Mouse (Mus musculus) limb, embryonic 11.5 days (tissue): Measurements from ENCODE around the gene Tnfrsf13c. TPM values are rescaled to one million over a fixed set of nuclear protein-coding genes. Genes with fewer than 3 reads are reported as not detected.

Experiments used
- ATAC-seq: fragments of 200-750 bp; cut with Nextera tagmentation; 2 replicates; pipeline ENCODE4 v1.8.0; 2017; ENCODE audit warnings: low read depth; ENCODE audit not compliant: insufficient number of reproducible peaks, low FRiP score, low TSS enrichment
- DNase-seq: peaks from one replicate; pipeline ENCODE4 v3.0.0-alpha.2; 2015; ENCODE audit warnings: low spot score
- H3K27ac ChIP-seq: fragments of 300-500 bp; sonication (generic); replicated peaks from 2 replicates; pipeline ENCODE4 v1.5.1; 2014; ENCODE audit warnings: low read depth, mild to moderate bottlenecking, low read length
- H3K27me3 ChIP-seq: fragments of 300-500 bp; sonication (generic); 2 replicates; pipeline ENCODE4 v1.6.1; 2014; ENCODE audit warnings: mild to moderate bottlenecking, low read length, mixed read lengths; ENCODE audit not compliant: control insufficient read depth, insufficient read depth
- H3K36me3 ChIP-seq: fragments of 300-500 bp; sonication (generic); 2 replicates; pipeline ENCODE4 v1.6.1; 2014; ENCODE audit warnings: mild to moderate bottlenecking, low read length, moderate library complexity, mixed read lengths; ENCODE audit not compliant: control insufficient read depth, insufficient read depth
- H3K4me1 ChIP-seq: fragments of 300-500 bp; sonication (generic); 2 replicates; pipeline ENCODE4 v1.6.1; 2014; ENCODE audit warnings: low read length, mixed read lengths; ENCODE audit not compliant: control insufficient read depth, insufficient read depth
- H3K4me2 ChIP-seq: fragments of 300-500 bp; sonication (generic); 2 replicates; pipeline ENCODE4 v1.6.1; 2014; ENCODE audit warnings: low read depth, mild to moderate bottlenecking, moderate library complexity; ENCODE audit not compliant: severe bottlenecking
- H3K4me3 ChIP-seq: fragments of 300-500 bp; sonication (generic); 2 replicates; pipeline ENCODE4 v1.5.1; 2014; ENCODE audit warnings: low read depth, low read length
- H3K9ac ChIP-seq: fragments of 300-500 bp; sonication (generic); 2 replicates; pipeline ENCODE4 v1.6.1; 2014; ENCODE audit warnings: mild to moderate bottlenecking, low read length
- H3K9me3 ChIP-seq: fragments of 300-500 bp; sonication (generic); 2 replicates; pipeline ENCODE4 v1.6.1; 2016; ENCODE audit warnings: low read length; ENCODE audit not compliant: control insufficient read depth
- WGBS: fragments of 180-500 bp; shearing (Covaris S2); extraction: QIAGEN DNeasy Blood & Tissue Kit; methylation state at CpG from one replicate; pipeline ENCODE4 v1.1.7; 2014; 5-methylcytosine and 5-hydroxymethylcytosine counted together
- polyA plus RNA-seq: library from polyadenylated mRNA; unstranded; fragments of >200 nt; fragmentation: Nextera tagmentation; extraction: Ambion mirVana; gene quantifications from 2 replicates; pipeline ENCODE4 v1.2.1, GENCODE M21; 2014

Tnfrsf13c gene
- polyA plus RNA-seq = 0.27 TPM in 1 of 2 replicates, not detected in the other

DNA sequence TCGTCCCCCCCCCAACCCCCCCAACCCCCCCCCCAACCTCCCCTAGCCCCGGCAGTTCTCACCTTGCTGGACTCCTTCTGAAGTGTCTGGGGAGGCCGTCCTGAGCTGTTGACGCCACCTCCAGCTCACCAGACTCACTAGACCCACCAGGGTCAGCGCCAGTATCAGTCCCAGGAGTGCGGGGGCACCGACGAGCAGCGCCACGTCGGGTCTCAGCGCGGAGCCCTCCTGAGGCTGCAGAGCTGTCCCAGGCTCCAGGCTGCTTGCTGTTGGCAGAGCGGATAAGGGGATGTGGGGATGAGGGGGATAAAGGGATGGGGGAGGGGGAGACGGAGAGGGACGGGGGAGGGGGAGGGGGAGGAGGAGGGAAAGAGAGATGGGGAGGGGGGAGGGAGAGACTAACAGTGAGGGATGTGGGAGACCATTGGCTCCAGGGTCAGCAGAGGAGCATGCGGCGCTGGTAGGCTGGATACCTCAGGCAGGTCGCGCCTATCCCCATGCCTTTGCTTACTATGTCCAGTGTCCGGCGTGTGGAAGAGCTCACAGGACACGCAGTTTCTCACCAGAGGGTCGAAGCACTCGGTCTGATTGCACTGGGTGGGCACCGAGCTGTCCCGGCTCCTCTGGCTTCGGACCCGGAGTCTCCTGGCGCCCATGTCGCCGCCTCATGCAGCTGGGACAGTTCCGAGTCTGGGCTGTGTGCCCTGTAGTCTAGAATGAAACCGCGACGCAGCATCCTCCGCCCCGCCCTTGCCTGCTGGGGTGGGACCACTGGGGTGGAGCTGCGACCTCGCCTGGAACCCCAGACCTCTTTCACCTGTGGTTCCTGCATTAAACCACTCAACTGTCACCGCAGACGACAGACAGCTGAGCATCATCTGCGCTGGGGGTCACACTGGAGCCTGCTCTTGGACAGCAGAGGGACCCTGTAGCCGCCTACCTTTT is at the start of gene Tnfrsf13c:
TSS of gene Tnfrsf13c (minus strand) at position 713 of the 945 bp plus-strand sequence.
- no peaks in the 10 kb centered on the region; the same call in 1 of the 2 replicates for H3K4me1 ChIP-seq
- no peak for ATAC-seq
- H3K4me2 ChIP-seq = peak within 1 kb of the TSS; percentile 56
- peak within 1 kb of the TSS; percentile 27 for H3K4me3 ChIP-seq
- H3K27ac ChIP-seq = no peak within 1 kb of the TSS
- peaks cover 23% of the 10 kb centered on the region for H3K27me3 ChIP-seq
- H3K9me3 ChIP-seq = no peaks in the 10 kb centered on the region
- H3K36me3 ChIP-seq = no peaks in the 10 kb centered on the region
- WGBS = 2% methylated on average over 44 of the region's 44 CpGs
- DNase-seq = no peak
- 0 out of 2 replicates have a peak within 1 kb of the TSS, but pooled peaks have one; percentile 12 for H3K9ac ChIP-seq

GRCm38 (mm10) chr15:82272295-82272694 is 48.1 kb upstream of the Tnfrsf13c start:
- Histone ChIP-seq H3K9ac (no peak overlapping the region), H3K36me3 (no peaks in the 10 kb centered on the region), H3K27me3 (peaks cover 20% of the 10 kb centered on the region), H3K4me2 (no peak overlapping the region), H3K9me3 (no peaks in the 10 kb centered on the region), H3K4me3 (no peak overlapping the region), H3K27ac (no peak overlapping the region), H3K4me1 (0 out of 2 replicates have a peak, but pooled peaks cover 3% of the 10 kb centered on the region)
- WGBS = 86% methylated on average over 6 of the region's 6 CpGs
- DNase-seq = no peak
- ATAC-seq = no peak

DNA sequence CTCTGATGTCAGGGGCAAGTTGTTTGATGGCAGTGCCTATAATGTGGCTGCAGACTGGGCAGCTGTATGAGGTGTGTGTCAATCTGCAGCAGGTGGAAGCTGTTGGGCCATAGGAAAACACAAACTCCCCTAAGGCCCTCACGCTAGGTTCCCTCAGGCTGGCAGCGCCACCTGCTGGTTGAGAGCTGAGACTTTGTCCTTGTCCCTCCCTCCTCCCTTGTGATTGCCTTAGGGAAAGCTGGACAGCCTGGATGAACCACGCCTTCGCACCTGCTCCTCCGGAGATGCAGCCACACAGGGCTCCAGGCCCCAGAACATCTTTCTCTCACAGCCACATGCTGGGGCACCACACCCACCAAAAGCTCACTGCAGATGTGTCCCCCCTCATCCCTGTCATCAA is 47.0 kb upstream of the Tnfrsf13c start:
- Histone ChIP-seq H3K9ac (no peak overlapping the region), H3K27ac (no peak overlapping the region), H3K27me3 (peaks cover 20% of the 10 kb centered on the region), H3K4me1 (0 out of 2 replicates have a peak, but pooled peaks cover 2% of the 10 kb centered on the region), H3K4me2 (no peak overlapping the region), H3K9me3 (no peaks in the 10 kb centered on the region), H3K4me3 (no peak overlapping the region), H3K36me3 (no peaks in the 10 kb centered on the region)
- 14% methylated on average over 5 of the region's 5 CpGs for WGBS
- peak; percentile 87 for DNase-seq
- no peak for ATAC-seq

DNA sequence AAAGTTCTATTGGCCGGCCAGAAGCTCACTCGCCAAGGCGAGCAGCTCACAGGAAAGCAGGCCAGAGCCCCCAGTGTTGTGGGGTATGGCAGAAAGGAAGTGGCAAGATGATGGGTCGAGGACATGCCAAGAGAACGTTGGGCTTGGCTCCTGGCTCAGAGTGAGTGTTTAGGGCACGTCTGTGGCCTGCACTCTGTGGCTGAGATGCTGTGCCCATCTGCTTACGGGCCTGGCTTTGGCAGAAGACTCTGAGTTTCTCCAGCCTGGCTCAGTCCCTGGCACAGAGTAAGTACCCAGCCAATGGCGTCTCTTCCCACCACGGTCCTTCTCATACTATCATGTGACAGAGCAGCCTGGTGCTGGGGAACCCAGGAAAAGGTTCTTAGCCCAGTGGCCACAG is 44.6 kb upstream of the Tnfrsf13c start:
- no peak overlapping the region; the same call in 1 of the 2 replicates for H3K4me2 ChIP-seq
- 88% methylated on average over 9 of the region's 9 CpGs for WGBS
- no peak for ATAC-seq
- H3K4me3 ChIP-seq = no peak overlapping the region
- H3K27me3 ChIP-seq = peaks cover 9% of the 10 kb centered on the region; the same call in 1 of the 2 replicates
- no peak overlapping the region for H3K27ac ChIP-seq
- no peaks in the 10 kb centered on the region for H3K4me1 ChIP-seq
- no peak overlapping the region for H3K9ac ChIP-seq
- H3K9me3 ChIP-seq = no peaks in the 10 kb centered on the region
- H3K36me3 ChIP-seq = no peaks in the 10 kb centered on the region
- DNase-seq = no peak

DNA sequence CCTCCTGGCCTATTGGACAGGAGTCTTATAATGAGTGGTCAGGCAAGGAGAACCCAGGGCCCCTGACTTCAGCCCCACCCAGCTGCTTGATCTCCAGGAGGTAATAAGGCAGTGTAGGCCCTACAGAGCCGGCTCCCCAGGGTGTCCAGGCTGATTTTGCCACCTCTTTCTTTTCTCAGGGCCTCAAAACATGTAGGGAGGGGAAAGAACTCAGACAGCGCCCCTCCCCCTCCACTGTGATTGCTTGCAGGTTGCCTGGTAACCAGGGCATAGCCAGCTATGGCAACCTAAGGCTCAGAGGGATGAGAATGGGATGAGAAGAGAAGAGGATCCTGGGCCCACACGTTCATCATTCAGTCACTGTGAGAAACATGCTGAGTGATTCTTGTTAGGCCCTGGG is 44.0 kb upstream of the Tnfrsf13c start:
- Histone ChIP-seq H3K4me3 (no peak overlapping the region), H3K9ac (no peak overlapping the region)

DNA sequence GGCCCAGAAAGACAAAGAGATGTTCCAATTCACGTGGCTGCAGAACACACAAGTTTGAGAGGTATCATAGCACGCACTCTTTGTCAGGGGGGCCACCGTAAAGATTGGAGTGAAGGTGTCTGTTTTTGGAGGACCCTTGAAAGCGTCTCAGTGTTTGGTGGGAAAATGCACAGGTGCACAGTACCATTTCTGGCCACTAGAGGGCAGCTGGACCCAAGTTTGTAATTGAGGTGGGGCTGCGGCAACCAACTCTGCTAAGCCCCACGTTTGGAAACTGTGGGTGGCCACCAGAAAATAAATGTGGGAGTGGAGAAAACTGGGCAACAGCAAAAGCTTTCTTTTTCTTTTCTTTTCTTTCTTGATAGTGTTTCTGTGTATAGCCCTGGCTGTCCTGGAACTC is 42.2 kb upstream of the Tnfrsf13c start:
- DNase-seq = peak; percentile 88
- Histone ChIP-seq H3K9ac (no peak overlapping the region), H3K4me1 (no peaks in the 10 kb centered on the region), H3K27ac (no peak overlapping the region), H3K4me3 (no peak overlapping the region), H3K27me3 (no peaks in the 10 kb centered on the region), H3K9me3 (no peaks in the 10 kb centered on the region), H3K36me3 (no peaks in the 10 kb centered on the region), H3K4me2 (no peak overlapping the region)
- 17% methylated on average over 6 of the region's 6 CpGs for WGBS
- ATAC-seq = no peak

More for the DNA sequence above, 44.0 kb upstream of the Tnfrsf13c start:
- Histone ChIP-seq H3K27ac (no peak overlapping the region), H3K4me2 (no peak overlapping the region), H3K4me1 (no peaks in the 10 kb centered on the region), H3K9me3 (no peaks in the 10 kb centered on the region), H3K27me3 (peaks cover 7% of the 10 kb centered on the region; the same call in 1 of the 2 replicates), H3K36me3 (no peaks in the 10 kb centered on the region)
- ATAC-seq (no peak), DNase-seq (no peak)
- WGBS = 31% methylated on average over 3 of the region's 3 CpGs

DNA sequence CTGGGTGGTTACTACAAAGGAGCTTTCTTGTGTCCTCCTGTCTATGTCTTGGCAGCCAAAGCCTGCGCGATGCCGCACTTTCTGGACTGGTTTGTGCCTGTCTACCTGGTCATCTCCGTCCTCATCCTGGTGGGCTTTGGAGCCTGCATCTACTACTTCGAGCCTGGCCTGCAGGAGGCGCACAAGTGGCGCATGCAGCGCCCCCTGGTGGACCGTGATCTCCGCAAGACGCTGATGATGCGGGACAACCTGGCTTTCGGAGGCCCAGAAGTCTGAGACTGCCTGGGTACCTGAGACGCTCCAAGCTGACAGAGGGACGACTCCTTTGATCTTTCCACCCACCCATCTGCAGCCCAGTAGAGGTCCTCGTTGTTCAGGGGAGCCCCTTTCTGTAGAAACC is 35.3 kb upstream of the Tnfrsf13c start:
- Histone ChIP-seq H3K36me3 (no peaks in the 10 kb centered on the region), H3K9ac (no peak overlapping the region), H3K27me3 (no peaks in the 10 kb centered on the region), H3K27ac (no peak overlapping the region), H3K4me3 (no peak overlapping the region), H3K4me1 (no peaks in the 10 kb centered on the region), H3K9me3 (no peaks in the 10 kb centered on the region), H3K4me2 (no peak overlapping the region)
- 11% methylated on average over 16 of the region's 16 CpGs for WGBS
- no peak for ATAC-seq
- DNase-seq = peak; percentile 83

- 31% methylated on average over 10 of the region's 10 CpGs for WGBS
- Histone ChIP-seq H3K27ac (no peak overlapping the region), H3K4me3 (no peak overlapping the region), H3K36me3 (no peaks in the 10 kb centered on the region), H3K9me3 (no peaks in the 10 kb centered on the region), H3K4me1 (no peaks in the 10 kb centered on the region), H3K9ac (no peak overlapping the region), H3K4me2 (no peak overlapping the region), H3K27me3 (no peaks in the 10 kb centered on the region)
- DNase-seq = no peak
- ATAC-seq = no peak
Measured at GRCm38 (mm10) chr15:82255944-82256383, 31.8 kb upstream of the Tnfrsf13c start.
